Mouse (Mus musculus): Measurements from ENCODE around the gene Hoxd10. TPM values are rescaled to one million over a fixed set of nuclear protein-coding genes. Genes with fewer than 3 reads are reported as not detected.

The Hoxd10 gene
- polyA plus RNA-seq, 1 experiment from 2014 or later, result not detected

GRCm38 (mm10) chr2:74675666-74676282 is 15.9 kb upstream of the Hoxd10 start:
- no peak for DNase-seq (ENCODE audit: low spot score)
- H3K27me3 ChIP-seq (ENCODE audit: control insufficient read depth, insufficient read depth, low read length), result peaks cover 88% of the 10 kb centered on the region

GRCm38 (mm10) chr2:74676376-74677052 is 15.2 kb upstream of the Hoxd10 start:
- DNase-seq (ENCODE audit: low spot score) (no peak), ATAC-seq (replicated peaks; ENCODE audit: insufficient number of reproducible peaks, low FRiP score, low TSS enrichment, low read depth) (no peak)
- H3K9ac ChIP-seq (replicated peaks; ENCODE audit: low read length), result no peak overlapping the region
- H3K36me3 ChIP-seq (replicated peaks; ENCODE audit: control insufficient read depth, insufficient read depth, low read depth, low read length), result no peaks in the 10 kb centered on the region
- no peaks in the 10 kb centered on the region for H3K9me3 ChIP-seq (replicated peaks; ENCODE audit: control insufficient read depth, low read length)
- no peaks in the 10 kb centered on the region; the same call in 1 of the 2 replicates for H3K4me1 ChIP-seq (ENCODE audit: control insufficient read depth, insufficient read depth, low read length)
- WGBS, result 2% methylated on average over 9 of the region's 9 CpGs
- H3K4me3 ChIP-seq (ENCODE audit: low read depth, low read length), result no peak overlapping the region
- H3K27me3 ChIP-seq (ENCODE audit: control insufficient read depth, insufficient read depth, low read length), result peaks cover 95% of the 10 kb centered on the region
- H3K27ac ChIP-seq (replicated peaks; ENCODE audit: low read depth, low read length), result no peak overlapping the region
- no peak overlapping the region for H3K4me2 ChIP-seq (ENCODE audit: low read depth, low read length)

More at GRCm38 (mm10) chr2:74675666-74676282, 15.9 kb upstream of the Hoxd10 start:
- Histone ChIP-seq H3K4me1 (ENCODE audit: control insufficient read depth, insufficient read depth, low read length) (no peaks in the 10 kb centered on the region; the same call in 1 of the 2 replicates), H3K36me3 (replicated peaks; ENCODE audit: control insufficient read depth, insufficient read depth, low read depth, low read length) (no peaks in the 10 kb centered on the region), H3K9me3 (replicated peaks; ENCODE audit: control insufficient read depth, low read length) (no peaks in the 10 kb centered on the region), H3K4me3 (ENCODE audit: low read depth, low read length) (no peak overlapping the region), H3K9ac (replicated peaks; ENCODE audit: low read length) (no peak overlapping the region), H3K4me2 (ENCODE audit: low read depth, low read length) (no peak overlapping the region), H3K27ac (replicated peaks; ENCODE audit: low read depth, low read length) (no peak overlapping the region)
- no peak for ATAC-seq (replicated peaks; ENCODE audit: insufficient number of reproducible peaks, low FRiP score, low TSS enrichment, low read depth)
- WGBS, result 5% methylated on average over 24 of the region's 24 CpGs

GRCm38 (mm10) chr2:74677106-74677505 is 14.6 kb upstream of the Hoxd10 start:
- 9% methylated on average over 2 of the region's 2 CpGs for WGBS
- no peak for DNase-seq (ENCODE audit: low spot score)
- Histone ChIP-seq H3K27ac (replicated peaks; ENCODE audit: low read depth, low read length) (no peak overlapping the region), H3K4me1 (ENCODE audit: control insufficient read depth, insufficient read depth, low read length) (peaks cover 3% of the 10 kb centered on the region; the same call in 1 of the 2 replicates), H3K36me3 (replicated peaks; ENCODE audit: control insufficient read depth, insufficient read depth, low read depth, low read length) (no peaks in the 10 kb centered on the region), H3K4me2 (ENCODE audit: low read depth, low read length) (no peak overlapping the region), H3K4me3 (ENCODE audit: low read depth, low read length) (no peak overlapping the region), H3K9me3 (replicated peaks; ENCODE audit: control insufficient read depth, low read length) (no peaks in the 10 kb centered on the region), H3K9ac (replicated peaks; ENCODE audit: low read length) (no peak overlapping the region), H3K27me3 (ENCODE audit: control insufficient read depth, insufficient read depth, low read length) (peaks cover 96% of the 10 kb centered on the region)
- no peak for ATAC-seq (replicated peaks; ENCODE audit: insufficient number of reproducible peaks, low FRiP score, low TSS enrichment, low read depth)

GRCm38 (mm10) chr2:74678891-74679595 is 12.7 kb upstream of the Hoxd10 start, which contains the start of gene Hoxd11:
TSS of gene Hoxd11 (plus strand) at chr2:74679557.
- DNase-seq (ENCODE audit: low spot score) (no peak), ATAC-seq (replicated peaks; ENCODE audit: insufficient number of reproducible peaks, low FRiP score, low TSS enrichment, low read depth) (no peak)
- Histone ChIP-seq H3K9me3 (replicated peaks; ENCODE audit: control insufficient read depth, low read length) (no peaks in the 10 kb centered on the region), H3K27me3 (ENCODE audit: control insufficient read depth, insufficient read depth, low read length) (peaks cover 97% of the 10 kb centered on the region), H3K27ac (replicated peaks; ENCODE audit: low read depth, low read length) (no peak within 1 kb of the TSS), H3K36me3 (replicated peaks; ENCODE audit: control insufficient read depth, insufficient read depth, low read depth, low read length) (no peaks in the 10 kb centered on the region), H3K9ac (replicated peaks; ENCODE audit: low read length) (no peak within 1 kb of the TSS), H3K4me3 (ENCODE audit: low read depth, low read length) (no peak within 1 kb of the TSS), H3K4me1 (ENCODE audit: control insufficient read depth, insufficient read depth, low read length) (peaks cover 4% of the 10 kb centered on the region; the same call in 1 of the 2 replicates), H3K4me2 (ENCODE audit: low read depth, low read length) (no peak within 1 kb of the TSS)
- WGBS, result 1% methylated on average over 15 of the region's 15 CpGs

- no peak overlapping the region for H3K27ac ChIP-seq (replicated peaks; ENCODE audit: low read depth, low read length)
- H3K36me3 ChIP-seq (replicated peaks; ENCODE audit: control insufficient read depth, insufficient read depth, low read depth, low read length), result no peaks in the 10 kb centered on the region
- under 1% methylated on average over 26 of the region's 26 CpGs for WGBS
- no peaks in the 10 kb centered on the region for H3K9me3 ChIP-seq (replicated peaks; ENCODE audit: control insufficient read depth, low read length)
- H3K27me3 ChIP-seq (ENCODE audit: control insufficient read depth, insufficient read depth, low read length), result peaks cover 97% of the 10 kb centered on the region
- H3K9ac ChIP-seq (replicated peaks; ENCODE audit: low read length), result no peak overlapping the region
- no peak overlapping the region for H3K4me2 ChIP-seq (ENCODE audit: low read depth, low read length)
- DNase-seq (ENCODE audit: low spot score) (no peak), ATAC-seq (replicated peaks; ENCODE audit: insufficient number of reproducible peaks, low FRiP score, low TSS enrichment, low read depth) (no peak)
- H3K4me3 ChIP-seq (ENCODE audit: low read depth, low read length), result no peak overlapping the region
- H3K4me1 ChIP-seq (ENCODE audit: control insufficient read depth, insufficient read depth, low read length), result peaks cover 4% of the 10 kb centered on the region; the same call in 1 of the 2 replicates
Measured at GRCm38 (mm10) chr2:74679596-74679971, 12.1 kb upstream of the Hoxd10 start.

GRCm38 (mm10) chr2:74679980-74680379 is 11.7 kb upstream of the Hoxd10 start:
- Histone ChIP-seq H3K4me1 (ENCODE audit: control insufficient read depth, insufficient read depth, low read length) (peaks cover 4% of the 10 kb centered on the region; the same call in 1 of the 2 replicates), H3K9me3 (replicated peaks; ENCODE audit: control insufficient read depth, low read length) (no peaks in the 10 kb centered on the region), H3K27me3 (ENCODE audit: control insufficient read depth, insufficient read depth, low read length) (peaks cover 96% of the 10 kb centered on the region), H3K36me3 (replicated peaks; ENCODE audit: control insufficient read depth, insufficient read depth, low read depth, low read length) (no peaks in the 10 kb centered on the region), H3K4me2 (ENCODE audit: low read depth, low read length) (no peak overlapping the region), H3K4me3 (ENCODE audit: low read depth, low read length) (no peak overlapping the region), H3K27ac (replicated peaks; ENCODE audit: low read depth, low read length) (no peak overlapping the region), H3K9ac (replicated peaks; ENCODE audit: low read length) (no peak overlapping the region)
- ATAC-seq (replicated peaks; ENCODE audit: insufficient number of reproducible peaks, low FRiP score, low TSS enrichment, low read depth) (no peak), DNase-seq (ENCODE audit: low spot score) (no peak)
- under 1% methylated on average over 23 of the region's 23 CpGs for WGBS

GRCm38 (mm10) chr2:74680561-74681398 is 10.9 kb upstream of the Hoxd10 start:
- Histone ChIP-seq H3K4me2 (ENCODE audit: low read depth, low read length) (no peak overlapping the region), H3K27me3 (ENCODE audit: control insufficient read depth, insufficient read depth, low read length) (peaks cover 95% of the 10 kb centered on the region)
- WGBS, result under 1% methylated on average over 21 of the region's 21 CpGs

More at GRCm38 (mm10) chr2:74680561-74681398, 10.9 kb upstream of the Hoxd10 start:
- Histone ChIP-seq H3K9ac (replicated peaks; ENCODE audit: low read length) (no peak overlapping the region), H3K9me3 (replicated peaks; ENCODE audit: control insufficient read depth, low read length) (no peaks in the 10 kb centered on the region), H3K27ac (replicated peaks; ENCODE audit: low read depth, low read length) (no peak overlapping the region), H3K4me3 (ENCODE audit: low read depth, low read length) (no peak overlapping the region), H3K4me1 (ENCODE audit: control insufficient read depth, insufficient read depth, low read length) (peaks cover 4% of the 10 kb centered on the region; the same call in 1 of the 2 replicates), H3K36me3 (replicated peaks; ENCODE audit: control insufficient read depth, insufficient read depth, low read depth, low read length) (no peaks in the 10 kb centered on the region)
- no peak for DNase-seq (ENCODE audit: low spot score)
- ATAC-seq (replicated peaks; ENCODE audit: insufficient number of reproducible peaks, low FRiP score, low TSS enrichment, low read depth), result no peak

All from embryonic facial prominence, embryonic 11.5 days (tissue).